Mouse (Mus musculus): ENCODE results near the gene Lonp2. TPM values are rescaled to one million over a fixed set of nuclear protein-coding genes. Genes with fewer than 3 reads are reported as not detected.
A peak's percentile ranks its signal among the peaks of the same experiment; 100 is the strongest.

The Lonp2 gene
- polyA plus RNA-seq, 1 experiment from 2014 or later: 61.4 TPM

DNA sequence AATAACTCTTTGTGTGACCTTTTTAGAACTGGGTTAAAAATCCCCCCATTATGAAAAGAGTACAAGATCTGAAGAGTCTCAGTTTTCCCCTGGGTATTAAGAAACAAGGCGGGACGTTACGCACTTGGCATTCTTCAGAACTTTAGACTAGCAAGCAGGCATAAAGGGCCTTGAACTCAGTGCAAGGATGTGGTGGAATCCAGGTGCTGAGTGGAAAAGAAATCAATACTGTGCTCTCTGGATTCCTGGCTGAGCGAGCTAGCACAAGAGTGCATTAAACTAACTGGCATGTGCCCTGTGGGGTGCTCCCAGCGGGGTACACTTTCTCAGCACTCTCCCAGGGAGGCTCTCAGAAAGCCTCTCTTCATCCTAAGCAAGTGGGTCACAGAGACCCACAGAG lies 139.0 kb downstream of the Lonp2 start:
- H3K9me3 ChIP-seq (replicated peaks; ENCODE audit: control insufficient read depth, low read length): no peaks in the 10 kb centered on the region
- no peak overlapping the region for H3K4me3 ChIP-seq (replicated peaks; ENCODE audit: low read length)
- whole genome bisulfite sequencing: 68% methylated on average over 5 of the region's 5 CpGs
- no peak overlapping the region for H3K27ac ChIP-seq (ENCODE audit: low read length)
- H3K9ac ChIP-seq (ENCODE audit: low read length): no peak overlapping the region
- H3K4me1 ChIP-seq (ENCODE audit: control insufficient read depth, insufficient read depth, low read length): peaks cover 4% of the 10 kb centered on the region; the same call in 1 of the 2 replicates
- no peak overlapping the region for H3K4me2 ChIP-seq (ENCODE audit: low read depth, low read length)
- H3K27me3 ChIP-seq (ENCODE audit: control insufficient read depth, insufficient read depth, low read length): no peaks in the 10 kb centered on the region
- no peaks in the 10 kb centered on the region for H3K36me3 ChIP-seq (ENCODE audit: control insufficient read depth, insufficient read depth, low read length)
- no peak for ATAC-seq (ENCODE audit: insufficient read depth, low FRiP score)

GRCm38 (mm10) chr8:86765155-86765554 lies 141.3 kb downstream of the Lonp2 start:
- Histone ChIP-seq H3K4me1 (ENCODE audit: control insufficient read depth, insufficient read depth, low read length) (no peaks in the 10 kb centered on the region), H3K4me3 (replicated peaks; ENCODE audit: low read length) (no peak overlapping the region), H3K9ac (ENCODE audit: low read length) (no peak overlapping the region), H3K36me3 (ENCODE audit: control insufficient read depth, insufficient read depth, low read length) (no peaks in the 10 kb centered on the region), H3K9me3 (replicated peaks; ENCODE audit: control insufficient read depth, low read length) (no peaks in the 10 kb centered on the region), H3K27ac (ENCODE audit: low read length) (peak overlapping the region; percentile 35; the same call in 1 of the 2 replicates), H3K27me3 (ENCODE audit: control insufficient read depth, insufficient read depth, low read length) (no peaks in the 10 kb centered on the region), H3K4me2 (ENCODE audit: low read depth, low read length) (no peak overlapping the region)
- no peak for ATAC-seq (ENCODE audit: insufficient read depth, low FRiP score)
- WGBS: 86% methylated on average over 10 of the region's 10 CpGs

GRCm38 (mm10) chr8:86765669-86766068 lies 141.8 kb downstream of the Lonp2 start:
- ATAC-seq (ENCODE audit: insufficient read depth, low FRiP score): no peak
- no peaks in the 10 kb centered on the region for H3K9me3 ChIP-seq (replicated peaks; ENCODE audit: control insufficient read depth, low read length)
- peak overlapping the region; percentile 68 for H3K27ac ChIP-seq (ENCODE audit: low read length)
- no peak overlapping the region for H3K9ac ChIP-seq (ENCODE audit: low read length)
- H3K4me1 ChIP-seq (ENCODE audit: control insufficient read depth, insufficient read depth, low read length): peaks cover 3% of the 10 kb centered on the region; the same call in 1 of the 2 replicates
- no peak overlapping the region for H3K4me3 ChIP-seq (replicated peaks; ENCODE audit: low read length)
- H3K4me2 ChIP-seq (ENCODE audit: low read depth, low read length): no peak overlapping the region
- 78% methylated on average over 8 of the region's 8 CpGs for WGBS
- H3K36me3 ChIP-seq (ENCODE audit: control insufficient read depth, insufficient read depth, low read length): no peaks in the 10 kb centered on the region
- H3K27me3 ChIP-seq (ENCODE audit: control insufficient read depth, insufficient read depth, low read length): no peaks in the 10 kb centered on the region

DNA sequence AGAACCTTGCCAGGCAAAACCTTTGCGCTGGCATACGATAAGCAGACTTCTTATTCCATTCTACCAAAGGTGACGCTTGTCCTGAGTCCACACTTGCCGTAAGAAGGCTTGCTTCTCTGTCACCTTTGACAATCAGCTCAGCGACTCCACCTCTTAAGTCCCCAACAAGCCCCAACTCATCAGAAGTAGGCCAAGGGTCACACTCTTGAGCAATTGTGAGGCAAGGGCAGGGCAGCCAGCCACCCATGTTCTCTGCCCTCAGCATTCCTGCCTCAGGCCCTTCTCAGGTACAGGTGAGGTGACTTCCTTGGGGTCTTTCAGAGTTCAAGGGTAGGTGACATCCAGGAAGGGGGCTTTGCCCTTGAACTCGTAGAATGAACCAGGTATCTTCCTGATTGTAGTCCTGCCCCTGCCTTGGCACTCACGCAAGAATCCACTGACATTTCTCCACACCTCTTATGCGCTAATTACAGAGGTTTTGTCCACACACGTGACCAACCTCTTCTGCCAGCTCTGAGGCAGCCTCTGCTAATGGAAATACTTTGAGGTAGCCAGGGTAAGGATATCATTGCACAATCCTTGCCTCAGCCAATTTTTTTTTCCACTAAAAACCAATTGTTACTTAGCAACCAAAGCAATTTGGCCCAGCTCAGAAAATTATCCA lies 142.8 kb downstream of the Lonp2 start:
- peak; percentile 43; the same call in 1 of the 2 replicates for ATAC-seq (ENCODE audit: insufficient read depth, low FRiP score)
- no peaks in the 10 kb centered on the region for H3K27me3 ChIP-seq (ENCODE audit: control insufficient read depth, insufficient read depth, low read length)
- H3K4me2 ChIP-seq (ENCODE audit: low read depth, low read length): no peak overlapping the region
- no peaks in the 10 kb centered on the region for H3K9me3 ChIP-seq (replicated peaks; ENCODE audit: control insufficient read depth, low read length)
- peak overlapping the region; percentile 68 for H3K27ac ChIP-seq (ENCODE audit: low read length)
- peaks cover 3% of the 10 kb centered on the region; the same call in 1 of the 2 replicates for H3K4me1 ChIP-seq (ENCODE audit: control insufficient read depth, insufficient read depth, low read length)
- H3K9ac ChIP-seq (ENCODE audit: low read length): no peak overlapping the region
- H3K4me3 ChIP-seq (replicated peaks; ENCODE audit: low read length): no peak overlapping the region
- 81% methylated on average over 9 of the region's 9 CpGs for WGBS
- H3K36me3 ChIP-seq (ENCODE audit: control insufficient read depth, insufficient read depth, low read length): no peaks in the 10 kb centered on the region

DNA sequence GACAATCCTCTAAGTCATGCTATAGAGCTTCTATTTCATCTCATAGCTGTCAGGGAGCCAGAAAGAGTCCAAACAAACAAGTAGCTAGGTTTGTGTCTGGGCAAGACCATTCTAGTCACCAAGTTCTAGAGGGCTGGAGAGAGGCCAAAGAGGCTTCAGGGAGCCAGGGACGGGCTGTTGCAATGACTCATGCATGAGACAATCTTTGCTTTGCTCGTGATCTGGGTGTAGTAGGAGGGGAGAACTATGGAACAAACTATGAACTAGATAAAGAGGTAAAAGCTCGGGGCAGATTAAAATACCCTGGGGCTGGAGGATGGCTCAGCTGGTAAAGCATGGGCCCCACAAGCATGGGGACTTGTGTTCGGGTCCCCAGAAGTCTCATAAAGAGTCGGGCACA lies 144.7 kb downstream of the Lonp2 start:
- Histone ChIP-seq H3K9me3 (replicated peaks; ENCODE audit: control insufficient read depth, low read length) (no peaks in the 10 kb centered on the region), H3K9ac (ENCODE audit: low read length) (no peak overlapping the region), H3K4me2 (ENCODE audit: low read depth, low read length) (no peak overlapping the region), H3K36me3 (ENCODE audit: control insufficient read depth, insufficient read depth, low read length) (no peaks in the 10 kb centered on the region), H3K4me3 (replicated peaks; ENCODE audit: low read length) (no peak overlapping the region), H3K4me1 (ENCODE audit: control insufficient read depth, insufficient read depth, low read length) (peaks cover 3% of the 10 kb centered on the region; the same call in 1 of the 2 replicates), H3K27me3 (ENCODE audit: control insufficient read depth, insufficient read depth, low read length) (no peaks in the 10 kb centered on the region), H3K27ac (ENCODE audit: low read length) (peak overlapping the region; percentile 73; the same call in 1 of the 2 replicates)
- 50% methylated on average over 5 of the region's 5 CpGs for WGBS
- peak; percentile 49; the same call in 1 of the 2 replicates for ATAC-seq (ENCODE audit: insufficient read depth, low FRiP score)

GRCm38 (mm10) chr8:86769945-86770715 lies 146.3 kb downstream of the Lonp2 start:
- Histone ChIP-seq H3K27ac (ENCODE audit: low read length) (no peak overlapping the region), H3K9me3 (replicated peaks; ENCODE audit: control insufficient read depth, low read length) (no peaks in the 10 kb centered on the region), H3K4me1 (ENCODE audit: control insufficient read depth, insufficient read depth, low read length) (peaks cover 3% of the 10 kb centered on the region; the same call in 1 of the 2 replicates), H3K4me3 (replicated peaks; ENCODE audit: low read length) (no peak overlapping the region), H3K36me3 (ENCODE audit: control insufficient read depth, insufficient read depth, low read length) (no peaks in the 10 kb centered on the region), H3K4me2 (ENCODE audit: low read depth, low read length) (no peak overlapping the region), H3K27me3 (ENCODE audit: control insufficient read depth, insufficient read depth, low read length) (no peaks in the 10 kb centered on the region), H3K9ac (ENCODE audit: low read length) (no peak overlapping the region)
- 78% methylated on average over 1 of the region's 1 CpGs for WGBS
- ATAC-seq (ENCODE audit: insufficient read depth, low FRiP score): no peak

Small RNA genes lying within 50 kb of the gene (microRNA-seq; reads per million reads assigned to microRNA genes)
- not detected for gene Gm44348

Other genes starting within 250 kb of the Lonp2 start
- 0.14 and 0.19 TPM in 2 replicates for gene Abcc12, start 43.4 kb upstream of the Lonp2 start, polyA plus RNA-seq (2015; fragmentation: Nextera tagmentation; extraction: Ambion mirVana)
- gene Gm10638, start 121.7 kb downstream of the Lonp2 start, polyA plus RNA-seq (2015; fragmentation: Nextera tagmentation; extraction: Ambion mirVana): 1.8 and 2.2 TPM in 2 replicates
- 23.9 and 26.6 TPM in 2 replicates for gene Siah1a, start 121.9 kb downstream of the Lonp2 start, polyA plus RNA-seq (2015; fragmentation: Nextera tagmentation; extraction: Ambion mirVana)

Measured in stomach, embryonic 16.5 days (tissue).